Mouse (Mus musculus) brain, embryonic 14.5 days (tissue): ENCODE measurements at regions not wholly inside any gene's neighbourhood (a gene's known extent, or its start where the extent isn't known, plus 50 kb on each side); places are given as distances from the start of the nearest gene placed in this dataset.

Source experiments
- CTCF ChIP-seq: fragments of 200-500 bp; IDR thresholded peaks from 2 replicates; pipeline ENCODE4 v1.5.1; 2012; ENCODE audit warnings: inconsistent platforms, mild to moderate bottlenecking, moderate library complexity, borderline replicate concordance; ENCODE audit not compliant: insufficient read depth, insufficient read length; ENCODE audit errors: extremely low read depth
- POLR2A ChIP-seq: fragments of 200-500 bp; IDR thresholded peaks from 2 replicates; pipeline ENCODE4 v1.6.1; 2012; ENCODE audit warnings: mild to moderate bottlenecking, inconsistent platforms, borderline replicate concordance; ENCODE audit not compliant: poor library complexity, insufficient read depth, insufficient read length, severe bottlenecking; ENCODE audit errors: extremely low read depth

GRCm38 (mm10) chr17:78041204-78041603 is 158.8 kb upstream of the Crim1 start:
- TF ChIP-seq CTCF (no peak), POLR2A (no peak)
